Mouse (Mus musculus) lung, adult 2 months (tissue): Measurements from ENCODE around the gene Gal3st2c.

Source experiments
- CTCF ChIP-seq: fragments of 200-500 bp; IDR thresholded peaks from 2 replicates; pipeline ENCODE4 v1.5.1; 2011; ENCODE audit warnings: mild to moderate bottlenecking, low read length, control low read depth; ENCODE audit not compliant: insufficient read depth
- POLR2A ChIP-seq: fragments of 200-500 bp; IDR thresholded peaks from 2 replicates; pipeline ENCODE4 v1.6.1; 2011; ENCODE audit warnings: low read depth, mild to moderate bottlenecking, control low read depth, low read length, borderline replicate concordance; ENCODE audit errors: extremely low read depth

DNA sequence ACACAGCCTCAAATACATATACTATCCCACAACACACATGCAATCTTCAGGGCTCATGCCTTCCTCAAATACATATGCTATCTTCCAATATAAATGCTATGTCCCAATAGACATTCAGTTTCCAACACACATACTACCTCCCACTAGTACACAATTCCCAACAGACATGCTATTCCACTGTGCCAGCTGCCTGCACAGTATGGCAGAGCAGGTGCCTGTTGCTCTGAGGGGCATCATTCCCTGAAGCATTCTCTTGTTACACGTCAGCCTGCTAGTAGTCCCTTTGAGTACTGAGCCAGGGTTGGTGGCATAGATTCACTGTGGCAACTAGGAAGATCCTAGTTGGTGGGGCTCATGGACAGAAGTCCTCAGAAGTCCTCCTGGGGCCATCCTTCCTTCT is 64.2 kb downstream of the Gal3st2c start:
- TF ChIP-seq CTCF (no peak), POLR2A (no peak)
